Mouse (Mus musculus): Measurements from ENCODE around the gene Rbms2.
A peak's percentile ranks its signal among the peaks of the same experiment; 100 is the strongest.
"Not testable (repeated sequence)": the region's sequence is repeated elsewhere in the genome, so short reads cannot be mapped to it uniquely, and the experiment has no call there.

Gene Rbms2

GRCm38 (mm10) chr10:128192030-128192766 is 12.1 kb upstream of the Rbms2 start:
- not testable (repeated sequence) for DNase-seq

- no peak for DNase-seq
Measured at GRCm38 (mm10) chr10:128191472-128191871, 11.4 kb upstream of the Rbms2 start.

DNA sequence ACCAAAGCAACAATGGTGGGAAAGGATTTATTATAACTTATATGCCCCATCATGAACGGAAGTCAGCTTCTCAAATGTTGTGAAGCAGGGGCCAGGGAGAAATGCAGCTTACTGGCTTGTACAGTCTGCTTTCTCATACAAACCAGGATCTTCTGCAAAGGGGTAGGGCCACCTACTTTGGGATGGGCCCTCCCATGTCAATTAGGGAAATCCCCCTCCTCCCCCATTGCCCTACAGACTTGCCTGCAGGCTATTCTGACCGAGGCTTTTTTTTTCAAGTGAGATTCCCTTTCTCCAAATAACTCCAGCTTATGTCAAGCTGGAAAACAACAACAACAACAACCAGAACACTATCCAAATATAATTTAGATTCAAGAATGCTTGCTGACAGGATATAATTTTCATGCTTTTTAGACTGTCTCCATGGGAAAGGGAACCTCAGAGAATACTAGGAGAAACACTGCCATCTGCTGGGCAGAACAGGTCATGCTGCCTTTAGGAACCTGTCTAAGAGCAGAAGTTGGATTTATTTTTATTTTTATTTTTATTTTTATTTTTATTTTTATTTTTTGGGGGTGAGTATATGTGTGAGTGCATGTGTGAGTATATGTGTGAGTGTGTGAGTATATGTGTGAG is 8.3 kb upstream of the Rbms2 start:
- DNase-seq = peak; percentile 83

- DNase-seq = no peak
Measured at GRCm38 (mm10) chr10:128187181-128187605, 7.1 kb upstream of the Rbms2 start.

DNA sequence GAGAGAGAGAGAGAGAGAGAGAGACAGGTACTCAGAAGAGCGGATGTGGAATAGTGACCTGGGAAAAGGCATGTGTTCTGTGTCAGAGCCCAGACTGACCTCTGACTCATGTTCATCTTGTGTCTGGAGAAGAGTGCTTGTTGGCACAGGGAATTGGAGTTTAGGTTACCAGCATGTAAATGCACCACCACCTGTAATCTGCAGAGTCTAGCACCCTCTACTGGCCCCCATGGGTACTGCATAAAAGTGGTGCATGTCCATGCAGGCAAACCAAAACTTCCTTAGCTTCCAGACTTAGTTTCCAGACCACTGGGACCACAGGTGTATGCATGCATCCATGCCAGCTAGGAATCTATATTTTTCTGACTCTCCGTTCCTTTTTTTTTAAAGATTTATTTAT is 5.9 kb upstream of the Rbms2 start:
- peak; percentile 85 for DNase-seq

- DNase-seq = no peak
Measured at GRCm38 (mm10) chr10:128185277-128185940, 5.3 kb upstream of the Rbms2 start.

GRCm38 (mm10) chr10:128184296-128184695 is 4.2 kb upstream of the Rbms2 start:
- DNase-seq = no peak

DNA sequence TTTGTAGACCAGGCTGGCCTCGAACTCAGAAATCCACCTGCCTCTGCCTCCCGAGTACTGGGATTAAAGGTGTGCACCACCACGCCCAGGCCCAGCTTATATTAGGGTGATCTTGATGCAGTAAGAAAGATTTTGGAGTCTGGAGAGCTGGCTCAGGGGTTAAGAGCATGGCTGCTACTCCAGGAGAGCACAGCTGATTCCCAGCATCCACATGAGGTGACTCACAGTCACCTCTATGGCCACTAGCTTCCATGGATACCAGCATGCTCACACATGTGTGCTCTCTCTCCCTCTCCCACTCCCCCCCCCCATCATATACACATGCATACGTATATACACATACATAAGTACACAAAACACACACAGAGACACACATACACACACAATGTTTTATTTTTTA is 2.8 kb downstream of the Rbms2 start:
- no peak for DNase-seq

DNA sequence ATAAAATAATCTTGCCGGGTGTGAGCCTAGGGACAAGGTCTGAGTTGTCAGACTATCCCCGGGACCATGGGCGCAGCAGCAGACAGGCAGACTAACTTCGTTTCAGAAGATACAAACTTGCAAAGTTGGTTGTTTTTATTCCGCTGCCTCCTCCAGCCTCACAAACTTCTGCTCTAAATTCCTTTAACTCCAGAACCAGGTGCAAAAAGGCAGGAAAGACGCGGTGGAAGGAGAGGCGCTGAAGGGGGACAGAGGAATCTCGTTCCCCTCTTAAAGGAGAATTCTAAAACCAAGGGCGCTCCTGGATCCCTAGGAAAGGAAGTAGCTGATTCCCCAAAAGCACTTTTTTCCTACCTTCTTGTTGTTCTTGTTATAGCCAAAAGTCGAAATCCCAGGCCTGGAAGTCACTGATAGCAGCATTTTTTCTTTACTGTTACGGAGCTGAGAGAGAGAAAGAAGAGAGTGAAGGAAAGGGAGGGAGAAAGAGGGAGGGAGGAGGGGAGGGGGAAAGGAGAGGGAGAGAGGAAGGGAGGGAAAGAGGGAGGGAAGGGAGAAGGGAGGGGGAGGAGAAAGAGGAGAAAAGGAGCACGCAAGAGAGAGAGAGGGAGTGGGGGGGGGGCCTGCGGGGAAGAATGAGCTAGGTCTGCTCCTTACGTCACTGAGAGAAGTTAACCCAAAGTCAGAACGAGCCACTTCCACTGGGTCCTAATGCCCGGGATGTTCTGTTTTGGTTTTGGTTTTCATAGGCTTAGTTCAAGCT is 3.9 kb downstream of the Rbms2 start:
- peak; percentile 91 for DNase-seq

GRCm38 (mm10) chr10:128175302-128175701 is 4.8 kb downstream of the Rbms2 start:
- no peak for DNase-seq

DNA sequence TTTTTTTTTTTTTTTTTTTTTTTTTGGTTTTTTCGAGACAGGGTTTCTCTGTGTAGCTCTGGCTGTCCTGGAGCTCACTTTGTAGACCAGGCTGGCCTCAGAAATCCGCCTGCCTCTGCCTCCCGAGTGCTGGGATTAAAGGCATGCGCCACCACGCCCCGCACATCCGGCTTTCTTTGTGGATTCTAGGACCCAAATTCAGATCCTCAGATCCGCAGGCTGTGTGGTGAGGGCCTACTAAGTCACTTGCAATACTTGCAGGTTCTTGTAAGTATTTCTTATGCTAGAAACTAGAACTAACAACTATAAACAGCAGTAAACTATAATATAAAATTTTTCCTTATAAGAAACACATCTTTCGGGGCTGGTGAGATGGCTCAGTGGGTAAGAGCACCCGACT is 8.7 kb downstream of the Rbms2 start:
- not testable (repeated sequence) for DNase-seq

- DNase-seq = no peak
Measured at GRCm38 (mm10) chr10:128167091-128167490, 13.0 kb downstream of the Rbms2 start.

DNA sequence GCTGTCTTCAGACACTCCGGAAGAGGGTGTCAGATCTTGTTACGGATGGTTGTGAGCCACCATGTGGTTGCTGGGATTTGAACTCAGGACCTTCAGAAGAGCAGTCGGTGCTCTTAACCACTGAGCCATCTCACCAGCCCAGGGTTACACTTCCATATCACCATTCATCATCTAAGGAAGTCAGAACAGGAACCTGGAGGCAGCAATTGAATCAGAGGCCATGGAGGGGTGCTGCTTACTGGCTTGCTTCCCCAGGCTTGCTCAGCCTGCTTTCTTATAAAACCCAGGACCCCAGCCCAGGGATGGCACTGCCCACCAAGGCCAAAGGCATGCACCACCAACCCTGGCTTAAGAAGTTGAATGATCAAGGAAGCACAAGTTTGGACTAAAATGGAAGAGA is 14.4 kb downstream of the Rbms2 start:
- not testable (repeated sequence) for DNase-seq

DNA sequence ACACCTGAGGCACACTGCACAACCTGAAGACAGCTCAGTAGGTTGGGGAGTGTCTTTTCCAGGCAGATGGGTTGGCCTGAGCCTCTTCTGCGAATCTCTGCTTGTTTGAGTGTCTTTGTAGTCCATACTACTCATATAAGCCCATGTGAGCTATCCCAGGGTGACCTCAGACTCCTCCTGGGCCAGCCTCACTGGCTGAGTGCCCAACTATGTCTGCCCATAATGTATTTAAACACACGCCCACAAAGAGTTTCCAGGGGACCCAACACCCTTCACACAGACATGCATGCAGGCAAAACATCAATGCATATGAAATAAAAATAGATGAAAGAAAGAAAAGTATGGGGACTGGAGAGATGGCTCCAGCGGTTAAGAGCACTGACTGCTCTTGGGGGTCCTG is 26.1 kb downstream of the Rbms2 start:
- no peak for DNase-seq

DNA sequence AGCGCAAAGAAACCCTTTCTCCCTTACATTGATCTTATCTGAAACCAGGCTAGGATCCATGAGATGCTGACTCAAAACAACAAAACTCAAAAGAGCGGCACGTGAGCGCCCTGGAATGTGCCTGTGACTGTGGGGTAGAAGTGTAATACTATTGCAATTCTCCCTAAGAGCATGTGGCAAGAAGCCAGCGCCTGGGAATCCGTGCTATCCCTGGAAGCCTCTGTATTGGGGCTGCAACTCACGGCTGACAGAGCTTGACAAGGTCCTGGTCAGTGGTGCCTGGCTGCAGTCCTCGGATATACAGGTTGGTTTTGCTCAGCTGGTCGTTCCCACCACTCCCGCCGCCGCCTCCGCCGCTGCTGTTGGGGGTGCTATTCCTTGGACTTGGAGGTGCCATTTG is 29.2 kb downstream of the Rbms2 start:
- DNase-seq = no peak

- peak; percentile 80 for DNase-seq
Measured at GRCm38 (mm10) chr10:128149592-128149991, 30.5 kb downstream of the Rbms2 start.

DNA sequence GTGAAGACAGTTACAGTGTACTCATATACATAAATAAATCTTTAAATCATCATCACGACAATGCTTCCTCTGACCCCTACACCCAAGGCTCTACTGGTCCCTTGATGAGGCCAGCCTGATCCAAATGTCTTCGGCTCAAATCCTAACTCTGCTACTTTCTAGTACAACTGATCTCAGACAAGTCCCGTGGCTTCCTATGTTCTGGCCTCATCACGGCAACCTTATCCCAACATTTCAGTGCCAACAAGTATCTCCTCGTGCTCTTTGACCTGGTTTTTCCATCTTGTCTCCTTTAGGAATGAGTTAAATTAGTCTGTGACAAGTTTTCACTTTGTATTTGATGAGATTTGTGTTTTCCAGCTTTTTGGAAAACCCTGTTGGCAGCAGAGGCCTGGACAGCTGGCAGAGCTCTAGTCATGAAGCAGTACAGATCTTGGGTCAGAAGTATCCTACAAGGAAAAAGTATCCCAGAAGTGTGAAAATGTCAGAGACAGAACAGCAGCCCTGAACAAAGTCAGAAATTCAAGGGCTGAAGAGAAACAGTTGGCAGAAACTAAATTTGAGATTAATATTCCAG is 31.2 kb downstream of the Rbms2 start:
- DNase-seq = no peak

DNA sequence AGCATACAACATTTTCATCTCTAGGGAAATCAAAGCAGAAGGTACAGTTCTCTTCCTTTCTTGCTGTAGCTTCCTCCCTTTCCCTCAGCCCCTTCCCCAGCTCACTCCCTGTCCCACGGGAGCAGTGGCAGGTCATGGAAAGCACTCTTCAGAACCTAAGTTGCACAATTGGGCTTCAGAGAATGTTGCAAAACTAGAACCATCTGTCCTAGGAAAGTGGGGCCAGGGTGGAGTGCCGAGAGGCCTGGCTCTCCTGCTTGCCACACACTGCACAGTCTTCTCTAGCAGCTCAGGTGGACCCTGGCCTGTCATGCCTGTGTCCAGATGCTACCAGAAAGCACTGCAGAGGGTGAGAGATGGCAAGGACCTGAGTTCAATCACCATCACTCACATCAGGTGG is 35.1 kb downstream of the Rbms2 start:
- DNase-seq = no peak

GRCm38 (mm10) chr10:128143659-128144058 is 36.4 kb downstream of the Rbms2 start:
- DNase-seq = no peak

DNA sequence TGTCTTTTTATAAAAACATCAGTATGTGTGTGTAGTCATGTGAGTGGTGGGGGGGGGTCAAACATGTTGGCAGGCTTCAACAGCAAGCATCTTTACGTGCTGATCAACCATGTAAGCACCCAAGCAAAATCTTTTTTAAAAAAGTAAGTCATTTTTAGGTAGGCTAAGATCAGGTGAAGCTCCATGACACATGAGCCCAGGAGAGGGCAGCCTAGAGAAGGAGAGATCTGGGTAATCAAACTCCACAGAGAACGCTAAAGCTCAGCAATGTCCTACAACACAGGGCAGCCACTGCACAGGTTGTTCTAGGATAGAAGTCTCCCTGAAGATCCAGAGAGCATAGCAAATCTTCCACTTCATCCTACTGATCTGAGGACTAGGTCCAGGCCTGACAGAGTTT is 37.9 kb downstream of the Rbms2 start:
- DNase-seq = no peak

DNA sequence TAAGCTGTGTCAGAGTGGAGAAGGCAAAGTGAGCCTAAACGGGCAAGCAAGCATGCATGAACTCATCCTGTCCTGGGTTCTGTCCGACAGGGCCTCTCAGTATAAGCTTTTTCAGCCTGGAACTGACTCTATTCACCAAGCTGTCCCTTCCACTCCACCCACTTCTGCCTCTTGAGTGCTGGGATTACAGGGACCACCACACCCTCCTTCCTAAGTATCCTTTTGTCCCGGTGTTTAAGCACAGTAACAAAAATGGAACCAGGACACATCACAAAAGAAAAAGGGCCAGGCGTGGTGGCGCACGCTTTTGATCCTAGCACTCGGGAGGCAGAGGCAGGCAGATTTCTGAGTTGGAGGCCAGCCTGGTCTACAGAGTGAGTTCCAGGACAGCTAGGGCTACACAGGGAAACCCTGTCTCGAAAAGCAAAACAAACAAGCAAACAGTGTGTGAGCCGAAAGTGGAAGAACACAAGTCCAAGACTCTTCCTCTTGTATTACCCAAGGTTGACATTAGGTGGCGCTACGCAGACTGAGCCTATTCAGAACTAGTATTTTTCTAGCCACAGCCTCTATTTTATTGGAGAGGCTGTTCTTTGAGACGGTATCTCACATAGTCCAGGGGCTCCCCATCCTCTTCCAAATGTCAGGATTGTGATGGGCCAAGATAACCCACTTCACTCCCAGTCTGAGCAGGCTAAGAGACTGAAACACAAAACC is 39.7 kb downstream of the Rbms2 start:
- peak; percentile 62 for DNase-seq

- no peak for DNase-seq
Measured at GRCm38 (mm10) chr10:128135374-128135773, 44.7 kb downstream of the Rbms2 start.

Data from embryo, embryonic 11 days (tissue).